Mouse (Mus musculus): ENCODE results near the gene Fbxo6.
"Not testable (repeated sequence)": the region's sequence is repeated elsewhere in the genome, so short reads cannot be mapped to it uniquely, and the experiment has no call there.

Gene Fbxo6

GRCm38 (mm10) chr4:148151267-148152168, at the start of gene Fbxo6:
TSS of gene Fbxo6 (minus strand) at chr4:148152140.
- peak; percentile 92 for DNase-seq (ENCODE audit: extremely low read depth, low read depth)

- no peak for DNase-seq (ENCODE audit: extremely low read depth, low read depth)
Observed at GRCm38 (mm10) chr4:148198721-148199120, 46.8 kb upstream of the Fbxo6 start.

- no peak for DNase-seq (ENCODE audit: extremely low read depth, low read depth)
Observed at GRCm38 (mm10) chr4:148194400-148194799, 42.5 kb upstream of the Fbxo6 start.

GRCm38 (mm10) chr4:148192707-148193245, 40.8 kb upstream of the Fbxo6 start:
- no peak for DNase-seq (ENCODE audit: extremely low read depth, low read depth)

- DNase-seq (ENCODE audit: extremely low read depth, low read depth) = not testable (repeated sequence)
Observed at GRCm38 (mm10) chr4:148188767-148189166, 36.8 kb upstream of the Fbxo6 start.

- no peak for DNase-seq (ENCODE audit: extremely low read depth, low read depth)
Observed at GRCm38 (mm10) chr4:148185819-148186218, 33.9 kb upstream of the Fbxo6 start.

- DNase-seq (ENCODE audit: extremely low read depth, low read depth) = no peak
Observed at GRCm38 (mm10) chr4:148184564-148184963, 32.6 kb upstream of the Fbxo6 start.

- no peak for DNase-seq (ENCODE audit: extremely low read depth, low read depth)
Observed at GRCm38 (mm10) chr4:148182363-148182762, 30.4 kb upstream of the Fbxo6 start.

- DNase-seq (ENCODE audit: extremely low read depth, low read depth) = no peak
Observed at GRCm38 (mm10) chr4:148181483-148181882, 29.5 kb upstream of the Fbxo6 start.

- no peak for DNase-seq (ENCODE audit: extremely low read depth, low read depth)
Observed at GRCm38 (mm10) chr4:148177716-148178115, 25.8 kb upstream of the Fbxo6 start.

GRCm38 (mm10) chr4:148176603-148177002, 24.7 kb upstream of the Fbxo6 start:
- not testable (repeated sequence) for DNase-seq (ENCODE audit: extremely low read depth, low read depth)

GRCm38 (mm10) chr4:148174495-148174862, 22.5 kb upstream of the Fbxo6 start:
- no peak for DNase-seq (ENCODE audit: extremely low read depth, low read depth)

GRCm38 (mm10) chr4:148173811-148174494, 22.0 kb upstream of the Fbxo6 start:
- no peak for DNase-seq (ENCODE audit: extremely low read depth, low read depth)

GRCm38 (mm10) chr4:148171261-148171660, 19.3 kb upstream of the Fbxo6 start:
- no peak for DNase-seq (ENCODE audit: extremely low read depth, low read depth)

GRCm38 (mm10) chr4:148170842-148171241, 18.9 kb upstream of the Fbxo6 start:
- DNase-seq (ENCODE audit: extremely low read depth, low read depth) = peak; percentile 23

GRCm38 (mm10) chr4:148169586-148169985, 17.6 kb upstream of the Fbxo6 start:
- DNase-seq (ENCODE audit: extremely low read depth, low read depth) = no peak

- DNase-seq (ENCODE audit: extremely low read depth, low read depth) = peak; percentile 52
Observed at GRCm38 (mm10) chr4:148168287-148168686, 16.3 kb upstream of the Fbxo6 start.

- DNase-seq (ENCODE audit: extremely low read depth, low read depth) = no peak
Observed at GRCm38 (mm10) chr4:148166986-148167385, 15.0 kb upstream of the Fbxo6 start.

GRCm38 (mm10) chr4:148166431-148166830, 14.5 kb upstream of the Fbxo6 start:
- no peak for DNase-seq (ENCODE audit: extremely low read depth, low read depth)

- no peak for DNase-seq (ENCODE audit: extremely low read depth, low read depth)
Observed at GRCm38 (mm10) chr4:148165551-148165950, 13.6 kb upstream of the Fbxo6 start.

- DNase-seq (ENCODE audit: extremely low read depth, low read depth) = no peak
Observed at GRCm38 (mm10) chr4:148164461-148164860, 12.5 kb upstream of the Fbxo6 start.

GRCm38 (mm10) chr4:148164002-148164439, 12.1 kb upstream of the Fbxo6 start:
- no peak for DNase-seq (ENCODE audit: extremely low read depth, low read depth)
